ENCODE assay signal across 17 mouse cellular contexts in the genomic region with DNA sequence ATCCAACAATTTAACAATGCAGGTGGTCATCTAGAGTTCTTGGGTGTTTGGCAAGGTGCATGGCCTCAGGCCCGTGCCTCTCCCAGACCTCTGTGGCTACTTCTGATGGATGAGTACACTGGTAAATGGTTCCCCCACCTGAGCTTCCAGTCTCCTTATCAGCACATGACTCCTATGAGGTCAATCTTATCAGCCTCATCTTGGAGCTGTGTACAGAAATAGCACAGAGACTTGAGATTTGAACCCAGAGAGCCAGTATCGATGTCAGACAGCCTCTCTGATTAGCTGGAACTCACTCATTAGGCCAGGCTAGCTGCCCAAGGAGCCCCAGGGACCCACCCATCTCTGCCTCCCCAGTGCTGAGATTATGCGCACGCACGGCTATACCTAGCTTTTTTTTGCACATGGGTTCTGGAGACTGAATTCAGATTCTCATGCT. TPM values are rescaled to one million over a fixed set of nuclear protein-coding genes. Genes with fewer than 3 reads are reported as not detected.
DNase-seq lines count a peak whose midpoint lies in the region; ATAC-seq and TF ChIP-seq lines count a peak whose summit lies in the region.
"Had no signal": no experiment of that assay in that cellular context is flagged by ENCODE, and none has a peak within 500 bp of the region (broad histone marks: within the 10 kb centered on the region; RNA-seq: fewer than 3 reads in every experiment).

No protein-coding gene starts in this region.

- no peak for TF ChIP-seq CTCF in layer of hippocampus, adult 2 months (conservative IDR thresholded peaks at IDR 0.05)

- DNase-seq in layer of hippocampus, adult 2 months (ENCODE audit: low spot score in 2 of 2): no peak
- no peak for DNase-seq in layer of hippocampus, adult 8-10 months (ENCODE audit: low spot score in 2 of 2)
- peak; percentile 2 for DNase-seq in retina, postnatal 1 day
- no peak for DNase-seq in retina, embryonic 14.5 days (ENCODE audit: low spot score)
- DNase-seq in lung, postnatal 14 days: no peak
- DNase-seq: B cell, adult 2 months; cerebellum, adult 11 months; forebrain, postnatal 0 days had no signal

- H3K4me1 ChIP-seq in hindbrain, embryonic 13.5 days (replicated peaks): peaks cover 22% of the 10 kb centered on the region
- peaks cover 17% of the 10 kb centered on the region for H3K4me1 ChIP-seq in hindbrain, embryonic 12.5 days
- H3K4me1 ChIP-seq: embryonic facial prominence, embryonic 15.5 days had no signal

- no peaks in the 10 kb centered on the region for H3K27me3 ChIP-seq in hindbrain, embryonic 13.5 days
- no peaks in the 10 kb centered on the region for H3K27me3 ChIP-seq in hindbrain, embryonic 12.5 days
- H3K27me3 ChIP-seq: CH12.LX; embryonic facial prominence, embryonic 12.5 days; embryonic facial prominence, embryonic 15.5 days had no signal

- no peak overlapping the region for H3K4me3 ChIP-seq in hindbrain, embryonic 13.5 days
- no peak overlapping the region for H3K4me3 ChIP-seq in hindbrain, embryonic 12.5 days
- no peak overlapping the region for H3K4me3 ChIP-seq in layer of hippocampus, adult 2 months
- H3K4me3 ChIP-seq: embryonic facial prominence, embryonic 12.5 days; embryonic facial prominence, embryonic 15.5 days; heart, adult 2 months; heart, embryonic 10.5 days had no signal

- H3K27ac ChIP-seq in hindbrain, embryonic 13.5 days: peak overlapping the region; percentile 20; the same call in 1 of the 2 replicates
- H3K27ac ChIP-seq in hindbrain, embryonic 12.5 days: no peak overlapping the region
- peak overlapping the region; percentile 59; the same call in 1 of the 2 replicates for H3K27ac ChIP-seq in layer of hippocampus, adult 2 months
- H3K27ac ChIP-seq: embryonic facial prominence, embryonic 12.5 days; embryonic facial prominence, embryonic 15.5 days; heart, adult 2 months had no signal

- no peak for ATAC-seq in hindbrain, embryonic 13.5 days (ENCODE audit: low FRiP score)
- ATAC-seq in hindbrain, embryonic 12.5 days (ENCODE audit: low FRiP score): no peak
- ATAC-seq: forebrain, embryonic 14.5 days had no signal

- H3K36me3 ChIP-seq in hindbrain, embryonic 13.5 days: no peaks in the 10 kb centered on the region
- H3K36me3 ChIP-seq in hindbrain, embryonic 12.5 days: no peaks in the 10 kb centered on the region
- H3K36me3 ChIP-seq: embryonic facial prominence, embryonic 12.5 days; embryonic facial prominence, embryonic 15.5 days; G1E; heart, embryonic 10.5 days had no signal

- no peak overlapping the region for H3K4me2 ChIP-seq in hindbrain, embryonic 13.5 days
- no peak overlapping the region for H3K4me2 ChIP-seq in hindbrain, embryonic 12.5 days (replicated peaks)
- H3K4me2 ChIP-seq: embryonic facial prominence, embryonic 12.5 days; embryonic facial prominence, embryonic 15.5 days had no signal

- no peak overlapping the region for H3K9ac ChIP-seq in hindbrain, embryonic 13.5 days
- no peak overlapping the region for H3K9ac ChIP-seq in hindbrain, embryonic 12.5 days
- H3K9ac ChIP-seq: embryonic facial prominence, embryonic 12.5 days; embryonic facial prominence, embryonic 15.5 days; forebrain, postnatal 0 days had no signal

- 84% methylated on average over 5 of the region's 5 CpGs for WGBS in hindbrain, embryonic 13.5 days
- WGBS in hindbrain, embryonic 12.5 days: 88% methylated on average over 5 of the region's 5 CpGs

- H3K9me3 ChIP-seq in hindbrain, embryonic 13.5 days: no peaks in the 10 kb centered on the region
- no peaks in the 10 kb centered on the region for H3K9me3 ChIP-seq in hindbrain, embryonic 12.5 days (replicated peaks)
- H3K9me3 ChIP-seq: embryonic facial prominence, embryonic 12.5 days; embryonic facial prominence, embryonic 15.5 days; G1E; heart, embryonic 10.5 days had no signal

RNA-seq across cellular contexts. Expression of a gene that starts 32.9 kb away (rescaled TPM):
- 381 and 422 TPM in 2 replicates for polyA plus RNA-seq in hindbrain, embryonic 13.5 days (2015; fragmentation: Nextera tagmentation; extraction: Ambion mirVana)
- polyA plus RNA-seq in hindbrain, embryonic 12.5 days (2016; fragmentation: Nextera tagmentation; extraction: Ambion mirVana): 297 and 307 TPM in 2 replicates
- 100 to 1,000 TPM; 218 to 232 TPM for total RNA-seq in layer of hippocampus, adult 2 months (2021)
- total RNA-seq in layer of hippocampus, adult 8-10 months (2022): 100 to 1,000 TPM; 232 to 262 (median 241) TPM

RNA-seq across cellular contexts. Expression of a gene that starts 40.7 kb away (rescaled TPM):
- 9.4 and 10.0 TPM in 2 replicates for polyA plus RNA-seq in hindbrain, embryonic 13.5 days (2015; fragmentation: Nextera tagmentation; extraction: Ambion mirVana)
- 10.3 and 12.8 TPM in 2 replicates for polyA plus RNA-seq in hindbrain, embryonic 12.5 days (2016; fragmentation: Nextera tagmentation; extraction: Ambion mirVana)
- 10 to 100 TPM; 39.9 to 41.5 TPM for total RNA-seq in layer of hippocampus, adult 2 months (2021)
- total RNA-seq in layer of hippocampus, adult 8-10 months (2022): 10 to 100 TPM; 43.4 to 53.1 (median 50.3) TPM
